ENCODE assay signal across 8 mouse cellular contexts in the genomic region with DNA sequence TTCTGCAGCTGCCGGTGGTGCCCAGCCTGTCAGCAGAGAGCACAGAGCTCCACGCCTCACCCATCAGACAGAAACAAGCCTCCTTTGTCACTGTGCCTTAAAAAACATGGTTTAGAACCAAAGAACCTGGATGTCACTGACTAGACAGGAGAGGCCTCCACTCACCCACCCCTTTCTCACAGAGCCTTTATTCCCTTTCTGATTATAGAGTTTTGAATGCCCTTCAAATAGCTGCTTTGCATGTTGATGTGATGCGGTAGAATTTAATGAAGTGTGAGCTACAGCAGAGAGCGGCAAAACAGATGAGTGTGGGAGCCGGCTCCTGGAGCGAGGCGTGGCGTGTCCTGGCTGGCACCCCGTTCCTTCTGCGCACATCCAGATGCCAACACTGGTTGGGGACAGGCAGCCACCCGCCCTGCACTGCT.
A peak's percentile ranks its signal among the peaks of the same experiment; 100 is the strongest.
DNase-seq lines count a peak whose midpoint lies in the region; ATAC-seq lines count a peak whose summit lies in the region.
"Had no signal": no experiment of that assay in that cellular context is flagged by ENCODE, and none has a peak within 500 bp of the region (broad histone marks: within the 10 kb centered on the region; RNA-seq: fewer than 3 reads in every experiment).

No protein-coding gene starts in this region.

- peak; percentile 67 for DNase-seq in Muller cell, postnatal 12 days (ENCODE audit: inconsistent ontology term)
- no peak for DNase-seq in thymus, postnatal 25 days
- no peak for DNase-seq in B cell, adult 2 months
- DNase-seq: lung, adult 18-20 months had no signal

- ATAC-seq in embryonic facial prominence, embryonic 13.5 days (ENCODE audit: insufficient number of reproducible peaks, insufficient read depth, low FRiP score, low TSS enrichment, low read depth): no peak
- peak; percentile 80 for ATAC-seq in hindbrain, embryonic 16.5 days
- peak; percentile 85 for ATAC-seq in midbrain, embryonic 13.5 days
- ATAC-seq in erythroid progenitor cell, adult 5-6 weeks (replicated peaks; ENCODE audit: low FRiP score, poor library complexity, severe bottlenecking): no peak

- 0 out of 2 replicates have a peak, but pooled peaks cover 8% of the 10 kb centered on the region for H3K36me3 ChIP-seq in embryonic facial prominence, embryonic 13.5 days
- H3K36me3 ChIP-seq in hindbrain, embryonic 16.5 days (ENCODE audit: control insufficient read depth, insufficient read depth, low read length): no peaks in the 10 kb centered on the region
- no peaks in the 10 kb centered on the region for H3K36me3 ChIP-seq in midbrain, embryonic 13.5 days

- no peaks in the 10 kb centered on the region for H3K27me3 ChIP-seq in embryonic facial prominence, embryonic 13.5 days
- H3K27me3 ChIP-seq in hindbrain, embryonic 16.5 days (replicated peaks; ENCODE audit: control insufficient read depth, insufficient read depth, low read length): no peaks in the 10 kb centered on the region
- no peaks in the 10 kb centered on the region for H3K27me3 ChIP-seq in midbrain, embryonic 13.5 days

- no peak overlapping the region for H3K4me3 ChIP-seq in embryonic facial prominence, embryonic 13.5 days
- no peak overlapping the region for H3K4me3 ChIP-seq in hindbrain, embryonic 16.5 days (ENCODE audit: low read length)
- H3K4me3 ChIP-seq in midbrain, embryonic 13.5 days (replicated peaks): no peak overlapping the region

- peaks cover 16% of the 10 kb centered on the region for H3K4me1 ChIP-seq in embryonic facial prominence, embryonic 13.5 days
- H3K4me1 ChIP-seq in hindbrain, embryonic 16.5 days (ENCODE audit: control insufficient read depth, insufficient read depth, low read depth, low read length): peaks cover 24% of the 10 kb centered on the region
- peaks cover 65% of the 10 kb centered on the region for H3K4me1 ChIP-seq in midbrain, embryonic 13.5 days (replicated peaks)

- 0 out of 2 replicates have a peak overlapping the region, but pooled peaks have one; percentile 11 for H3K27ac ChIP-seq in embryonic facial prominence, embryonic 13.5 days
- H3K27ac ChIP-seq in hindbrain, embryonic 16.5 days (ENCODE audit: low read depth, low read length): peak overlapping the region; percentile 69
- H3K27ac ChIP-seq in midbrain, embryonic 13.5 days: peak overlapping the region; percentile 74

- H3K4me2 ChIP-seq in embryonic facial prominence, embryonic 13.5 days: no peak overlapping the region
- H3K4me2 ChIP-seq in hindbrain, embryonic 16.5 days (ENCODE audit: low read length): peak overlapping the region; percentile 32
- peak overlapping the region; percentile 34 for H3K4me2 ChIP-seq in midbrain, embryonic 13.5 days (replicated peaks)

- H3K9ac ChIP-seq in embryonic facial prominence, embryonic 13.5 days: no peak overlapping the region
- peak overlapping the region; percentile 18 for H3K9ac ChIP-seq in hindbrain, embryonic 16.5 days (ENCODE audit: low read depth, low read length)
- H3K9ac ChIP-seq in midbrain, embryonic 13.5 days (replicated peaks): no peak overlapping the region

- WGBS in embryonic facial prominence, embryonic 13.5 days: 47% methylated on average over 11 of the region's 11 CpGs
- WGBS in hindbrain, embryonic 16.5 days: 8% methylated on average over 11 of the region's 11 CpGs
- WGBS in midbrain, embryonic 13.5 days: 15% methylated on average over 11 of the region's 11 CpGs

- H3K9me3 ChIP-seq in embryonic facial prominence, embryonic 13.5 days: no peaks in the 10 kb centered on the region
- H3K9me3 ChIP-seq in hindbrain, embryonic 16.5 days (ENCODE audit: control insufficient read depth, low read length): no peaks in the 10 kb centered on the region
- no peaks in the 10 kb centered on the region for H3K9me3 ChIP-seq in midbrain, embryonic 13.5 days

Comparison
In these comparisons a context has a peak if more than half of its experiments do, and no peak if none do; other contexts are left out.
1. ATAC-seq: peak in hindbrain, embryonic 16.5 days (single experiment) and midbrain, embryonic 13.5 days (single experiment); none in embryonic facial prominence, embryonic 13.5 days (single experiment) and erythroid progenitor cell, adult 5-6 weeks (single experiment).
2. H3K27ac ChIP-seq: peak in every context shown above with its lines; median percentile 74 in midbrain, embryonic 13.5 days; 69 in hindbrain, embryonic 16.5 days; 11 in embryonic facial prominence, embryonic 13.5 days.